Mouse (Mus musculus): ENCODE measurements around the gene Csf2rb2. TPM values are rescaled to one million over a fixed set of nuclear protein-coding genes. Genes with fewer than 3 reads are reported as not detected.

Gene Csf2rb2
- polyA plus RNA-seq, 1 experiment from 2014 or later, result 0.20 TPM

- Histone ChIP-seq H3K9me3 (ENCODE audit: low read depth, low read length) (no peaks in the 10 kb centered on the region), H3K9ac (no peak overlapping the region), H3K4me3 (ENCODE audit: low read depth, low read length) (no peak overlapping the region), H3K36me3 (ENCODE audit: insufficient read depth) (no peaks in the 10 kb centered on the region), H3K4me1 (ENCODE audit: insufficient read depth) (0 out of 2 replicates have a peak, but pooled peaks cover 2% of the 10 kb centered on the region), H3K4me2 (no peak overlapping the region), H3K27ac (ENCODE audit: low read depth) (no peak overlapping the region), H3K27me3 (ENCODE audit: insufficient read depth, low read length) (no peaks in the 10 kb centered on the region)
- DNase-seq, result peak; percentile 89
- TF ChIP-seq CTCF (IDR thresholded peaks at IDR 0.05; ENCODE audit: low read depth), result peak; percentile 97
- ATAC-seq (ENCODE audit: insufficient read depth), result no peak
- 17% methylated on average over 10 of the region's 10 CpGs for WGBS
Observed at GRCm38 (mm10) chr15:78239453-78239852, 66.1 kb downstream of the Csf2rb2 start.

- H3K4me3 ChIP-seq (ENCODE audit: low read depth, low read length), result no peak overlapping the region
- 0 out of 2 replicates have a peak, but pooled peaks cover 3% of the 10 kb centered on the region for H3K4me1 ChIP-seq (ENCODE audit: insufficient read depth)
- H3K27me3 ChIP-seq (ENCODE audit: insufficient read depth, low read length), result no peaks in the 10 kb centered on the region
- H3K27ac ChIP-seq (ENCODE audit: low read depth), result no peak overlapping the region
- WGBS, result 72% methylated on average over 5 of the region's 5 CpGs
- DNase-seq, result no peak
- H3K36me3 ChIP-seq (ENCODE audit: insufficient read depth), result no peaks in the 10 kb centered on the region
- H3K9ac ChIP-seq, result no peak overlapping the region
- ATAC-seq (ENCODE audit: insufficient read depth), result no peak
- no peak for TF ChIP-seq CTCF (IDR thresholded peaks at IDR 0.05; ENCODE audit: low read depth)
- H3K4me2 ChIP-seq, result no peak overlapping the region
- no peaks in the 10 kb centered on the region for H3K9me3 ChIP-seq (ENCODE audit: low read depth, low read length)
Observed at GRCm38 (mm10) chr15:78234823-78235509, 70.6 kb downstream of the Csf2rb2 start.

Small RNA genes lying within 50 kb of the gene (microRNA-seq; reads per million reads assigned to microRNA genes)
- gene Mir7676-1 (ENCODE audit: borderline number of aligned reads), result not detected
- not detected for gene Mir7676-2 (ENCODE audit: borderline number of aligned reads)

Other genes starting within 250 kb of the Csf2rb2 start
- gene Cacng2, start 185.7 kb downstream of the Csf2rb2 start, polyA plus RNA-seq (2014; fragmentation: Nextera tagmentation; extraction: Ambion mirVana), result not detected in 2 replicates
- 95.0 and 99.3 TPM in 2 replicates for gene Ift27, start 131.6 kb downstream of the Csf2rb2 start, polyA plus RNA-seq (2014; fragmentation: Nextera tagmentation; extraction: Ambion mirVana)
- gene Pvalb, start 99.3 kb downstream of the Csf2rb2 start, polyA plus RNA-seq (2014; fragmentation: Nextera tagmentation; extraction: Ambion mirVana), result 0.20 TPM in 1 of 2 replicates, not detected in the other
- 3.1 and 7.2 TPM in 2 replicates for gene Ncf4, start 60.9 kb downstream of the Csf2rb2 start, polyA plus RNA-seq (2014; fragmentation: Nextera tagmentation; extraction: Ambion mirVana)
- 2.2 and 2.6 TPM in 2 replicates for gene Csf2rb, start 20.0 kb upstream of the Csf2rb2 start, polyA plus RNA-seq (2014; fragmentation: Nextera tagmentation; extraction: Ambion mirVana)
- gene Tex33, start 90.2 kb upstream of the Csf2rb2 start, polyA plus RNA-seq (2014; fragmentation: Nextera tagmentation; extraction: Ambion mirVana), result not detected in 2 replicates
- gene Tst, start 100.2 kb upstream of the Csf2rb2 start, polyA plus RNA-seq (2014; fragmentation: Nextera tagmentation; extraction: Ambion mirVana), result 51.9 and 53.5 TPM in 2 replicates
- gene Mpst, start 100.7 kb upstream of the Csf2rb2 start, polyA plus RNA-seq (2014; fragmentation: Nextera tagmentation; extraction: Ambion mirVana), result 3.3 and 3.5 TPM in 2 replicates
- 51.8 and 53.9 TPM in 2 replicates for gene Kctd17, start 122.8 kb upstream of the Csf2rb2 start, polyA plus RNA-seq (2014; fragmentation: Nextera tagmentation; extraction: Ambion mirVana)
- 0.18 and 0.37 TPM in 2 replicates for gene Tmprss6, start 162.9 kb upstream of the Csf2rb2 start, polyA plus RNA-seq (2014; fragmentation: Nextera tagmentation; extraction: Ambion mirVana)
- 0.12 TPM in 1 of 2 replicates, not detected in the other for gene Il2rb, start 189.6 kb upstream of the Csf2rb2 start, polyA plus RNA-seq (2014; fragmentation: Nextera tagmentation; extraction: Ambion mirVana)
- 39.8 and 40.7 TPM in 2 replicates for gene C1qtnf6, start 225.7 kb upstream of the Csf2rb2 start, polyA plus RNA-seq (2014; fragmentation: Nextera tagmentation; extraction: Ambion mirVana)
- gene Sstr3, start 239.0 kb upstream of the Csf2rb2 start, polyA plus RNA-seq (2014; fragmentation: Nextera tagmentation; extraction: Ambion mirVana), result 0.08 TPM in 1 of 2 replicates, not detected in the other

Data from lung, embryonic 14.5 days (tissue).